Mouse (Mus musculus) embryonic fibroblast, embryonic 13.5 days (primary cell): ENCODE measurements around the gene Dennd1c. TPM values are rescaled to one million over a fixed set of nuclear protein-coding genes. Genes with fewer than 3 reads are reported as not detected.
A peak's percentile ranks its signal among the peaks of the same experiment; 100 is the strongest.
"Not testable (repeated sequence)": the region's sequence is repeated elsewhere in the genome, so short reads cannot be mapped to it uniquely, and the experiment has no call there.

Source experiments
- H3K27ac ChIP-seq: 2 replicates; pipeline ENCODE4 v1.5.1; 2012; ENCODE audit warnings: low read length, control low read depth, inconsistent platforms; ENCODE audit not compliant: insufficient read depth
- H3K4me1 ChIP-seq: 2 replicates; pipeline ENCODE4 v1.6.1; 2011; ENCODE audit warnings: low read length; ENCODE audit not compliant: control insufficient read depth, insufficient read depth
- H3K4me3 ChIP-seq: 2 replicates; pipeline ENCODE4 v1.5.1; 2011; ENCODE audit warnings: mild to moderate bottlenecking, control low read depth, low read length; ENCODE audit not compliant: insufficient read depth
- CTCF ChIP-seq: IDR thresholded peaks from 2 replicates; pipeline ENCODE4 v1.5.1; 2011; ENCODE audit warnings: mild to moderate bottlenecking, control low read depth, low read length, moderate library complexity, borderline replicate concordance; ENCODE audit not compliant: insufficient read depth
- POLR2A ChIP-seq: IDR thresholded peaks from 2 replicates; pipeline ENCODE4 v1.6.1; 2011; ENCODE audit warnings: low read depth, mild to moderate bottlenecking, control low read depth, low read length, moderate library complexity
- polyA plus RNA-seq: library from polyadenylated mRNA; stranded (reverse); fragments of >200 nt; gene quantifications from 2 replicates; pipeline ENCODE4 v1.2.4, GENCODE M21; 2011; ENCODE audit warnings: low read depth; ENCODE audit not compliant: missing spikeins, insufficient read length

Dennd1c gene
- polyA plus RNA-seq, 1 experiment, result 0.40 TPM

DNA sequence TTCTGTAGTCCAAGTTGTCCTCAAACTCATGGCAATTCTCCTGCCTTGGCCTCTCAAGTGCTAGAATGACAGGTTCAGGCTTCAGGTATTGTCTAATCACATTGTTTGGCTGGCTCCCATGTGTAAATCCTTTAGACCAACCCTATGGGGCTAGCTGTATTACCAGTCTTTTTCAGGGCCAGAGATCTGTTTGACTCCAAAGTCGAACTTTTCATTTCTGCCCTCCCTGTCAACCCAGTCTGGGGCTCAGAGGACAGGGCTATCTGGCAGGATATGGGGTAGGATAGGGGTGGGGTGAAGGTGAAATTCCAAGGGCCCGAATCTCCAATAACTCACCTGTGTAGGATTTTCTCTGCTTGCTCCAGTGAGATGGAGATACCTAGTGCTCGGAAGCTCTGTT lies 22.1 kb downstream of the Dennd1c start:
- Histone ChIP-seq H3K27ac (no peak overlapping the region), H3K4me1 (no peaks in the 10 kb centered on the region), H3K4me3 (no peak overlapping the region)
- TF ChIP-seq CTCF (no peak), POLR2A (no peak)

DNA sequence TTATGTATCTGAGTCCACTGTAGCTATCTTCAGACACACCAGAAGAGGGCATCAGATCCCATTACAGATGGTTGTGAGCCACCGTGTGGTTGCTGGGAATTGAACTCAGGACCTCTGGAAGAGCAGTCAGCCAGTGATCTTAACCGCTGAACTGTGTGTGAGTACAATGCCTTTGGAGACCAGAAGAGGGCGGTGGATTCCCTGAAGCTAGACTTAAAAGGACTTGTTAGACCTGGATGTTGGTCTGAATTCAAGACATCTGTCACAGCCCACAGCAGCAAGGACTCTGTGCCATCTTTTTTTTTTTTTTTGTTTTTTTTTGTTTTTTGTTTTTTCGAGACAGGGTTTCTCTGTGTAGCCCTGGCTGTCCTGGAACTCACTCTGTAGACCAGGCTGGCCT lies 26.6 kb downstream of the Dennd1c start:
- not testable (repeated sequence) for H3K4me3 ChIP-seq, H3K27ac ChIP-seq, H3K4me1 ChIP-seq

DNA sequence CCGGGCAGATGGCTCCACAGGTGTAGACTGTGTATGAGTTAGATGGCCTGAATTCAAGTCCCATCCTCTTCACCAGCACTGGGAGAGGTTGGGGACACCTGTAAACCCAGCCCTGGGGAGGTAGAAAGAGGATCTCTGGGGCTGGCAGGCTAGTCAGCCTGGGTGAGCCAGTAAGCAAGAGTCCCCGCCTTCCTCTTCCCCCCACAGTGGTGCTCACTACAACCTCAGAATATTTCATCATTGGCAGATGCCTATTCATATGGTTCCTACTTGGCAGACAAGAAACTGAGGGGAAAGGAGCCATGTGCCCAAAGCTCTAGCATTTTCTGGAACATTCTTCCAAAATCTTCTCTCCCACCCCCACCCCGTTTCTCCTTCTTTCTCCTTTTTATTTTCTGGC lies 29.5 kb downstream of the Dennd1c start:
- no peak for TF ChIP-seq POLR2A
- no peak for TF ChIP-seq CTCF
- Histone ChIP-seq H3K4me3 (no peak overlapping the region), H3K27ac (no peak overlapping the region), H3K4me1 (no peaks in the 10 kb centered on the region)

DNA sequence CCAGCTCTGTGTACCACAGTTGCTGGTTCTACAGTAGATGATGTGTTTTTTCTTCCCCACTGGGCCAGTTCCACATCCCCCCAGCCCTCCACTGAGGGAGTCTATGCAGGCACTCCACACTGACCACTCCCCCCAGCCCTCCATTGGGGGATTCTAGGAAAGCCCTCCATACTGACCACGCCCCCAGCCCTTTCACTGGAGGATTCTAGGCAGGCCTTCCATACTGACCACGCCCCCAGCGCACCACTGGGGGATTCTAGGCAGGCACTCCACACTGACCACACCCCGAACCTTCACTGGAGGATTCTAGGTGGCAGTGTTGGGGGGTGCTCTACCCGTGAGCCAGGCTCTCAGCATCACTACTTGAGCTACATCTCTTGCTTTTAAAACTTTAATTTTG lies 30.9 kb downstream of the Dennd1c start:
- TF ChIP-seq POLR2A, result no peak
- no peak for TF ChIP-seq CTCF
- Histone ChIP-seq H3K4me1 (no peaks in the 10 kb centered on the region), H3K27ac (no peak overlapping the region)

DNA sequence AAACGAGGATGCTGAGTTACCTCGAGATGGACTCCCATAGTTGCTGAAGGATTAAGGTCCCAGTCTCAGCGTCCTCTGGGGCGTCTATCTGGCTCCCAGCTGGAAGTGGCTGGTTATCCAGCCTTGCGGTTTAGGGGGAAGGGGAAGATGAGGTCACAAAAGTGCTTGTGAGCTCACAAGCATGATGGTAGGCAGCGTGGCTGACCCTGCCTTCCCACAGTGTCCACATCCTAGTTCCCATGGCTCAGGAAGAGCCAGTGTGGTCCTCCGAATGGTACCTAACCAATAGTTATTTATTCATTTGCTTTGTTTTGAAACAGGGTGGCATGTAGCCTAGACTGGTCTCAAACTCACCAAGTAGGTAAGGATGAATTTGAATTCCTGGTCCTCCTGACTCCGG lies 36.8 kb downstream of the Dennd1c start, which contains the start of gene Slc25a41:
Gene Slc25a41, minus strand, starts transcription at position 101 of the 400 bp plus-strand sequence.
- TF ChIP-seq POLR2A (no peak), CTCF (no peak)
- no peak within 1 kb of the TSS for H3K27ac ChIP-seq
- H3K4me1 ChIP-seq, result no peaks in the 10 kb centered on the region
- no peak within 1 kb of the TSS for H3K4me3 ChIP-seq

More for the DNA sequence above, 30.9 kb downstream of the Dennd1c start:
- H3K4me3 ChIP-seq, result no peak overlapping the region

DNA sequence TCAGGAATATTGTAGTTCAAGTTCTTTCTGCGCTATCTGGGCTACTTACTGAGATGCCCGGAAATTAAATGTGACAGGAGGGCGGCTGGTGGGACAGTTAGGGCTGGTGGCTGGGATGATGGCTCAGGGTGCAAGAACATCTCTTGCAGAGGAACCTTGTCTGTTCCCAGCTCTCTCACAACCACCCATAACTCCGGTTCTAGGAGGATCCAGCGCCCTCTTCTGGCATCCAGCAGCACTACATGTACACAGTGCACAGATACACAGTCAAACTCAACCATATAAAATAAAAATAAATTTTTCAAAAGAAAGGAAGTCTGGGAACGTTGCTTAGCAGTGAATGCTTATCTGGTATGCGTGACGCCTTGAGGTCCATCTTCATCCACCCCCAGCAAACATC lies 39.3 kb downstream of the Dennd1c start:
- no peak for TF ChIP-seq POLR2A
- TF ChIP-seq CTCF, result no peak

DNA sequence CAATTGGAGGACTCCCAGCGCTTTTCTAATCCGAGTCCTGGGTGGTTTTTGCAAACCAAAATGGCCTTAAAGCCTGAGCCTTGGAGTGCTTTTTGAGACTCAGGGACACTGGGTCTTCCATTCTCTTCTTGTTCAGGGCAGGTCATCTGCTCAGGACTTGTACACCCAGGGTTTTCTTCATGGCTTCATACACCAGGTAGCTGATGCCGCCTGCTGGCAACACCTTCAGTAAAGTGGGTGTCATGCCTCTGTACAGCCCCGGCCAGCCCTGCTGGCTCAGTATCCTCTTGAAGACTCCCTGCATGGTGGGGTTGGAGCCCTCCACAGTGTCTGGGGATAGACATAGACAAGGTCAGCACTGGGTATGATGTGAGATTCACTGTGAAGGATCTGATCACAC lies 45.5 kb downstream of the Dennd1c start:
- H3K4me3 ChIP-seq, result no peak overlapping the region
- no peak for TF ChIP-seq CTCF
- TF ChIP-seq POLR2A, result peak; percentile 31; the same call in 1 of the 2 replicates
- H3K4me1 ChIP-seq, result peaks cover 2% of the 10 kb centered on the region; the same call in 1 of the 2 replicates
- no peak overlapping the region for H3K27ac ChIP-seq

More for the DNA sequence above, 39.3 kb downstream of the Dennd1c start:
- H3K4me3 ChIP-seq, result no peak overlapping the region
- H3K4me1 ChIP-seq, result no peaks in the 10 kb centered on the region
- no peak overlapping the region for H3K27ac ChIP-seq

DNA sequence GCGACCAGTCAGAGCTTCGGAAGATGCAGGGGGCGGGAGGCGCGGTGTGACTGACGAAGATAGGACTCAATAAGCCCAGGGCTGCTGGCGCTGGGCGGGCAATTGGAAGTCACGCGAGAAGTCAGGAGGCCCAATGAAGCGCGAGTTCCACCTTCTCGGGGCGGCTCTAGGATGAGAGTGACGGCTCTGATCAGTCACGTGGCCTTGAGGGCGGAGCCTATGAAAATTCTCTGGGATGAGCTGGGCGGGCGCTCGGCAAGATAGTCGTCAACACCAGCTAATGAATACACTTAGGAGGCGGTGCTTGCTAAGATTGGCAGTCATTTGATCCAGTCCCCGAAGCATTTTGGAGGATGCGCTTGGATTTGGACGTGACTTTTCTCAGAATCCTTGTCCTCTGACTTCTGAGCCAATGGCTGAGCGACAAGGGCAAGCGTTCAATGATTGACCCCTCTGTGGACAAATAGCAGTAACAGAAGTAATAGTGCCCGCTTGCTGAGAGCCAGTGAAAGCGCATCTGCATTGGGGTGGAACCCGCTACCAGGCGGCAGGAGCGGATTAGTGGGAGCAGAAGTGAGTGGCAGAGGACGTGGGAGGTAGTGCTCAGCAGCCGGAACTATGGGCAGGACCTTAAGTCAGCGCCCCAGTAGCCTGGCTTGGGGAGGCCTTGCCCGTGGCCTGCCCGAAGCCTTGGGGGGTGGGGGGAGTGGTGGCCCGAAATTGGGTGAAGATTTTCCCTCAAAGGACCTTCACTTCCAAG lies 46.5 kb downstream of the Dennd1c start:
- peak overlapping the region; percentile 60 for H3K27ac ChIP-seq
- peaks cover 2% of the 10 kb centered on the region; the same call in 1 of the 2 replicates for H3K4me1 ChIP-seq
- H3K4me3 ChIP-seq, result peak overlapping the region; percentile 13
- no peak for TF ChIP-seq CTCF
- TF ChIP-seq POLR2A, result peak; percentile 91

DNA sequence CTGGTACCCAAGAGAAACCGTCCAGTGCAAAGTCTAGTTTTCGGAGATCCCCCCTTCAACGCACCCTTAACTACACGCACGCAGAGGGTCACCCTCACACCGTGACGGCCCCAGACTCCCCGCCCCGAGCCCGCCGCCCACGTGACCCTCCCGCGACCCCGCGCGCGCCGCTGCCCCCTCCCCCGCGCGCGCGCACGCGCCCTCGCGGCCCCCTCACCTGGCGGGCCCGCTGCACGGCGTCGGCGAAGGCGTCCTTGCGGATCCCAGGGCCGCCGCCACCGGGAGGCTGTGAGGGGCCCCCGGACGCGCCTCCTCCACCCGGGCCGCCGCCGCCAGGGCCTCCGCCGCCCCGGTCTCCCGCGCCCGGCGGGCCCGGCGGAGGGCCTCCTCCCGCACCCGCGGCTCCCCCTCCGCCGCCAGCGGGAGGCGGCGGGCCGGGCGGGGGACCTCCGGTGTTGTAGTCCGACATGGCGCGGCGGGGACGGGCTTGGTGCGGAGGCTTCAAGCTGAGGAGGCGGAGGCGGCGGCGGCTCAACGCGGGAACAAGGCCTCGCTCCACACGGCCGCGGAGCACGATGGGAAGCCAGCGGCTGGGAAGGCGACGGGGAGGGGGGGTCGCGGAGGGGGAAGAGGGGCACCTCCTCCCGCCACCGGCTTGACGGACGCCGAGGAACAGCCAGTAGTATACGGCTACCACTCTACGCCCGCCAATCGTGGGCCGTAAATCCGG lies 47.2 kb downstream of the Dennd1c start, which contains the start of gene Khsrp:
Gene Khsrp, minus strand, starts transcription at position 592 of the 730 bp plus-strand sequence.
- Histone ChIP-seq H3K4me3 (peak within 1 kb of the TSS; percentile 97), H3K4me1 (peaks cover 2% of the 10 kb centered on the region; the same call in 1 of the 2 replicates), H3K27ac (peak within 1 kb of the TSS; percentile 60)
- no peak for TF ChIP-seq CTCF
- peak; percentile 59; the same call in 1 of the 2 replicates for TF ChIP-seq POLR2A

DNA sequence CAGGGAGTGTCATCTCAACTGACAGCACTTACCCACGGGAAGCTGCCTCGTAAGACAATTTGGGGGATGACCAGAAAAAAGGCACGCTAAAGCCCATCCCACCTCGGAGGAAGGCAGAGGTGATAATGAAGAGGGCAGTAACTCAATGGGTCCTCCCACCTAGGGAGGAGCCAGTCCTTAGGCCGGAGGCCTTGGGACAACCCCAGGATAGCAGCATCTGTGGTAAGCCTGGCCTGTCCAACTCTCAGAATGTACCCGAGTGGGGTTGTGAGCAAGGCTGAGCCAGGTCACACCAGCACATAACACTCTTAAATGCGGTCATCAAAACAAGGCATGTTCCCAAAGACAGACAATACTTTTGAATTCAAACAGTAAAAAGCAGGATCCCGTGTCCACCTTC lies 48.6 kb downstream of the Dennd1c start:
- H3K27ac ChIP-seq, result no peak overlapping the region
- peak overlapping the region; percentile 97 for H3K4me3 ChIP-seq

More for the DNA sequence above, 48.6 kb downstream of the Dennd1c start:
- no peak for TF ChIP-seq CTCF
- TF ChIP-seq POLR2A, result peak; percentile 46
- H3K4me1 ChIP-seq, result peaks cover 2% of the 10 kb centered on the region; the same call in 1 of the 2 replicates
